Mouse (Mus musculus): ENCODE measurements at regions not wholly inside any gene's neighbourhood (a gene's known extent, or its start where the extent isn't known, plus 50 kb on each side); places are given as distances from the start of the nearest gene placed in this dataset.

- TF ChIP-seq POLR2A (IDR thresholded peaks at IDR 0.05; ENCODE audit: low read depth, low read length) (no peak), CTCF (conservative IDR thresholded peaks at IDR 0.05; ENCODE audit: insufficient read depth, insufficient read length, low read depth, low read length) (no peak)
Observed at GRCm38 (mm10) chr2:170962481-170962880, 230.9 kb downstream of the Dok5 start.

Data from kidney, adult 2 months (tissue).